Mouse (Mus musculus) embryonic fibroblast, embryonic 13.5 days (primary cell): ENCODE data around the gene Psen2.

ENCODE experiments used
- CTCF ChIP-seq: IDR thresholded peaks from 2 replicates; pipeline ENCODE4 v1.5.1; 2011; ENCODE audit warnings: mild to moderate bottlenecking, control low read depth, low read length, moderate library complexity, borderline replicate concordance; ENCODE audit not compliant: insufficient read depth
- POLR2A ChIP-seq: IDR thresholded peaks from 2 replicates; pipeline ENCODE4 v1.6.1; 2011; ENCODE audit warnings: low read depth, mild to moderate bottlenecking, control low read depth, low read length, moderate library complexity

DNA sequence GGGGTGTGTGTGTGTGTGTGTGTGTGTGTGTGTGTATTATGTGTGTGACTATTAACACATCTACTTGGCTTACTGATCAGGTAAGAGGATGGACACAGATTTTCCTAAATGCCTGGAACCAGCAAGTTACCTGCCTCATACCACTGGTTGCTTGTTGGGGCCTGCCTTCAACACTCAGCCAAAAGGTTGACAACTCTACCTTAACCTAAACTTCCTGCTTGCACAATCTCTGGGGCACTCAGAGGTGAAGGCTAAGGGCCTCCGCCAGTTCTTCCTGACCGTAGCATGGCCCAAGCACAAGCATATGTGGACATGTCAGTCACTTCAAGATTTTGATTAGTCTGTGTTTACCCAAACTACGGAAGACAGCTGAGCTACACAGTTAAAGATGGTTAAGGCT, 65.3 kb downstream of the Psen2 start:
- TF ChIP-seq POLR2A, result no peak
- no peak for TF ChIP-seq CTCF
